Mouse (Mus musculus) hindbrain, postnatal 0 days (tissue): ENCODE data around the gene Fam111a. TPM values are rescaled to one million over a fixed set of nuclear protein-coding genes. Genes with fewer than 3 reads are reported as not detected.

Experiments
- ATAC-seq: fragments of 200-750 bp; cut with Nextera tagmentation; 2 replicates; pipeline ENCODE4 v1.8.0; 2017; ENCODE audit warnings: mild to moderate bottlenecking, moderate TSS enrichment, moderate library complexity
- DNase-seq: peaks from one replicate; pipeline ENCODE4 v3.0.0-alpha.2; 2015; ENCODE audit warnings: low spot score
- H3K27ac ChIP-seq: fragments of 300-500 bp; sonication (generic); 2 replicates; pipeline ENCODE4 v1.5.1; 2014; ENCODE audit warnings: mild to moderate bottlenecking
- H3K27me3 ChIP-seq: fragments of 300-500 bp; sonication (generic); 2 replicates; pipeline ENCODE4 v1.6.1; 2014; ENCODE audit warnings: low read length, mixed read lengths; ENCODE audit not compliant: insufficient read depth
- H3K36me3 ChIP-seq: fragments of 300-500 bp; sonication (generic); 2 replicates; pipeline ENCODE4 v1.6.1; 2014; ENCODE audit warnings: low read length, mixed read lengths; ENCODE audit not compliant: insufficient read depth
- H3K4me1 ChIP-seq: fragments of 300-500 bp; sonication (generic); 2 replicates; pipeline ENCODE4 v1.6.1; 2014; ENCODE audit warnings: antibody characterized with exemption, low read length, mixed read lengths; ENCODE audit not compliant: insufficient read depth
- H3K4me2 ChIP-seq: fragments of 300-500 bp; sonication (generic); 2 replicates; pipeline ENCODE4 v1.6.1; 2014; ENCODE audit warnings: low read depth, mild to moderate bottlenecking, low read length, moderate library complexity, mixed read lengths
- H3K4me3 ChIP-seq: fragments of 300-500 bp; sonication (generic); 2 replicates; pipeline ENCODE4 v1.5.1; 2014; ENCODE audit warnings: low read length
- H3K9ac ChIP-seq: fragments of 300-500 bp; sonication (generic); replicated peaks from 2 replicates; pipeline ENCODE4 v1.6.1; 2014; ENCODE audit warnings: mild to moderate bottlenecking, low read length, moderate library complexity, mixed read lengths
- H3K9me3 ChIP-seq: fragments of 300-500 bp; sonication (generic); 2 replicates; pipeline ENCODE4 v1.6.1; 2016; ENCODE audit warnings: low read length, mixed read lengths
- CTCF ChIP-seq: IDR thresholded peaks from 2 replicates; pipeline ENCODE4 v1.5.1; 2016; ENCODE audit warnings: antibody characterized with exemption, control low read depth, low read depth
- WGBS: fragments of 180-500 bp; shearing (Covaris S2); extraction: QIAGEN DNeasy Blood & Tissue Kit; methylation state at CpG from one replicate; pipeline ENCODE4 v1.1.7; 2014; 5-methylcytosine and 5-hydroxymethylcytosine counted together
- polyA plus RNA-seq: library from polyadenylated mRNA; unstranded; fragments of >200 nt; fragmentation: Nextera tagmentation; extraction: Ambion mirVana; gene quantifications from 2 replicates; pipeline ENCODE4 v1.2.1, GENCODE M21; 2015
- total RNA-seq: library from RNA; depleted of rRNA; stranded (reverse); fragments of >200 nt; gene quantifications from 2 replicates; pipeline ENCODE4 v1.2.3, GENCODE M21; 2014

The Fam111a gene
- total and polyA plus RNA-seq, 2 experiments from 2014 or later: 1.9 to 3.3 TPM

- H3K27ac ChIP-seq: peak overlapping the region; percentile 92
- H3K4me3 ChIP-seq: peak overlapping the region; percentile 68
- ATAC-seq (peak; percentile 54), DNase-seq (peak; percentile 52)
- no peaks in the 10 kb centered on the region for H3K9me3 ChIP-seq
- H3K27me3 ChIP-seq: no peaks in the 10 kb centered on the region
- H3K36me3 ChIP-seq: no peaks in the 10 kb centered on the region
- no peak for TF ChIP-seq CTCF
- peaks cover 12% of the 10 kb centered on the region; the same call in 1 of the 2 replicates for H3K4me1 ChIP-seq
- H3K4me2 ChIP-seq: peak overlapping the region; percentile 72
- peak overlapping the region; percentile 86 for H3K9ac ChIP-seq
- WGBS: under 1% methylated on average over 36 of the region's 38 CpGs
These were observed 44.6 kb upstream of the Fam111a start for GRCm38 (mm10) chr19:12500881-12501311.

- peak; percentile 93 for ATAC-seq
- DNase-seq: peak; percentile 97
- no peaks in the 10 kb centered on the region for H3K27me3 ChIP-seq
- H3K4me1 ChIP-seq: 0 out of 2 replicates have a peak, but pooled peaks cover 8% of the 10 kb centered on the region
- WGBS: 5% methylated on average over 73 of the region's 80 CpGs
- no peaks in the 10 kb centered on the region for H3K9me3 ChIP-seq
- H3K4me3 ChIP-seq: peak within 1 kb of the TSS; percentile 68
- H3K27ac ChIP-seq: peak within 1 kb of the TSS; percentile 92
- no peaks in the 10 kb centered on the region for H3K36me3 ChIP-seq
- H3K9ac ChIP-seq: peak within 1 kb of the TSS; percentile 86
- H3K4me2 ChIP-seq: peak within 1 kb of the TSS; percentile 72
- TF ChIP-seq CTCF: peak; percentile 96
These were observed 43.9 kb upstream of the Fam111a start, which contains the start of gene Dtx4 for GRCm38 (mm10) chr19:12501370-12502347. Gene Dtx4 (minus strand): TSS chr19:12501454.

GRCm38 (mm10) chr19:12502756-12503155 lies 42.8 kb upstream of the Fam111a start:
- WGBS: 90% methylated on average over 7 of the region's 7 CpGs
- H3K27me3 ChIP-seq: no peaks in the 10 kb centered on the region
- DNase-seq (no peak), ATAC-seq (no peak)
- no peak overlapping the region for H3K27ac ChIP-seq
- no peak for TF ChIP-seq CTCF
- H3K9me3 ChIP-seq: no peaks in the 10 kb centered on the region
- H3K9ac ChIP-seq: no peak overlapping the region
- H3K36me3 ChIP-seq: no peaks in the 10 kb centered on the region
- no peak overlapping the region for H3K4me2 ChIP-seq
- 0 out of 2 replicates have a peak, but pooled peaks cover 2% of the 10 kb centered on the region for H3K4me1 ChIP-seq
- no peak overlapping the region for H3K4me3 ChIP-seq

- Histone ChIP-seq H3K9ac (no peak overlapping the region), H3K36me3 (no peaks in the 10 kb centered on the region), H3K4me1 (no peaks in the 10 kb centered on the region), H3K27ac (no peak overlapping the region), H3K4me3 (no peak overlapping the region), H3K27me3 (no peaks in the 10 kb centered on the region), H3K9me3 (no peaks in the 10 kb centered on the region), H3K4me2 (no peak overlapping the region)
- TF ChIP-seq CTCF: no peak
- ATAC-seq (no peak), DNase-seq (no peak)
These were observed 30.9 kb upstream of the Fam111a start for GRCm38 (mm10) chr19:12514621-12515020.

- H3K27me3 ChIP-seq: no peaks in the 10 kb centered on the region
- peak; percentile 81 for TF ChIP-seq CTCF
- ATAC-seq: peak; percentile 91
- H3K27ac ChIP-seq: peak overlapping the region; percentile 65; the same call in 1 of the 2 replicates
- peak; percentile 88 for DNase-seq
- H3K4me2 ChIP-seq: peak overlapping the region; percentile 75
- 2% methylated on average over 15 of the region's 16 CpGs for WGBS
- H3K9me3 ChIP-seq: no peaks in the 10 kb centered on the region
- peak overlapping the region; percentile 61 for H3K9ac ChIP-seq
- H3K36me3 ChIP-seq: no peaks in the 10 kb centered on the region
- peak overlapping the region; percentile 57 for H3K4me3 ChIP-seq
- H3K4me1 ChIP-seq: no peaks in the 10 kb centered on the region
These were observed 27.6 kb upstream of the Fam111a start for GRCm38 (mm10) chr19:12517671-12518540.

GRCm38 (mm10) chr19:12518541-12518890 lies 27.0 kb upstream of the Fam111a start:
- H3K9ac ChIP-seq: peak overlapping the region; percentile 61; the same call in 1 of the 2 replicates
- no peaks in the 10 kb centered on the region for H3K36me3 ChIP-seq
- peak overlapping the region; percentile 57 for H3K4me3 ChIP-seq
- no peaks in the 10 kb centered on the region for H3K9me3 ChIP-seq
- H3K4me2 ChIP-seq: peak overlapping the region; percentile 75
- no peak for DNase-seq
- H3K4me1 ChIP-seq: no peaks in the 10 kb centered on the region
- TF ChIP-seq CTCF: no peak
- H3K27me3 ChIP-seq: no peaks in the 10 kb centered on the region
- ATAC-seq: peak; percentile 4; the same call in 1 of the 2 replicates
- no peak overlapping the region for H3K27ac ChIP-seq
